Mouse (Mus musculus): Measurements from ENCODE around the gene Gm45799.

Gm45799 gene

DNA sequence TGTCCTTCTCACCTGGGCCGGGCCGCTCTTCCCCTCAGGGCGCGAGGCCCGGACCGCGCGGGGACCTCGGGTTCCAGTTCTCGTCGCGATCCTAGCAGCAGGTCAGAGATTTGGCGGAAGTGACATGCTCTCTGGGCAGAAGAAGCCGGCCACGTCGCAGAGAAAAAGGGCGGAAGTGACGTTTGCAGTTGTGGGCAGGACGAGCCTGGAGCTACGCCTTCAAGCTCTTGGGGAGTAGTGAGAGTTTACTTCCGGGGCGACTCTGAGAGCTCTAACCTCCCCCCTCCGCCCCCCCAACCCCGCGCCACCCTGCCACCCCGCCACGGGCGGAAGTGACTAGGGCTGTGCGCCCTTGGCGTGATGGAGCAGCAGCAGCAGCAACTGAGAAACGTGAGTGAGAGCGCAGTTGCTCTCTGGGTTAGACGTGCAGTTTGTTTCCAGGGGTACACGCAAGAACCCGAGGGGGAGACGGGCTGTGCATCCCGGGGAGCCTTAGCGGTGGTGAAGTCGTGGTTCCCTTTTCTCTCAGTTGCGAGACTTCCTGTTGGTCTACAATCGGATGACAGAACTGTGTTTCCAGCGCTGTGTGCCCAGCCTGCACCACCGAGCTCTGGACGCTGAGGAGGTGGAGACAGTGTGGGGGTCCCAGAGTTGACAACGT lies at the start of gene Gm45799, which contains the start of gene Arfip2:
Gene Gm45799, plus strand, starts transcription at position 320 of the 661 bp plus-strand sequence.
Gene Arfip2, minus strand, starts transcription at position 184 of the 661 bp plus-strand sequence.
- peak; percentile 84 for DNase-seq (ENCODE audit: low spot score)

DNA sequence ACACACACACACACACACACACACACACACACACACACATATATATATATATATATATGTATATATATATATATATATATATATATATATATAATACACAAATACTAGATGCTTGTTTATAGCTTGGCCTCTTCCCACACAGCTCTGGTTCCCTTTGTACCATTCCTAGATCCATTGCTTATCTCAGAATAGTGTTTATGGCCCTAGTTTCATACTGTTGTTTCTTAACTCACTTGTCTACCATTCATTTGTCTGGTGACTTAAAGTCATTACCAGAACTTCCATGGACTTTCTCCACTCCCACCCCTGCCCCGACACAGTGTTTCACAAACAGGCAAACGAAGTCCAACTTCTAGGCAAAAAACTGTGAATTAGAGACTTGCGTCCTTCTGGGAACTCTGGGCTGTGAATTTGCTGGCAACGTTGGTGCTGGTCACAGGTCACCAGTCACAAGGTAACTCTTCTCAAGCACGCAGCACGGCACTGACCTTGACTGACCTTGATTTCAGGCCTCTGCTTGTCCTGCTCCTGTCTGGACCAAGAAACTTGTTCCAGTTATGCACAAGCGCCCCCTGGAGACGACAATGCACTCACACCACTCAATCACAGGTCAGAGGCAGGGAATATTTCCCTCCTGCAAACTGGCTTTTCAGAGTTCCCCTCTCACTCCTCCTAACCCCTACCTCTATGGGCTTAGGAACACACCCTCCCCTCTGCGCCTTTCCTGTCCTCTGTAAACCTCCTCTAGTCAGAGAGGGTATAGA lies 37.3 kb upstream of the Gm45799 start:
- no peak for DNase-seq (ENCODE audit: low spot score)

DNA sequence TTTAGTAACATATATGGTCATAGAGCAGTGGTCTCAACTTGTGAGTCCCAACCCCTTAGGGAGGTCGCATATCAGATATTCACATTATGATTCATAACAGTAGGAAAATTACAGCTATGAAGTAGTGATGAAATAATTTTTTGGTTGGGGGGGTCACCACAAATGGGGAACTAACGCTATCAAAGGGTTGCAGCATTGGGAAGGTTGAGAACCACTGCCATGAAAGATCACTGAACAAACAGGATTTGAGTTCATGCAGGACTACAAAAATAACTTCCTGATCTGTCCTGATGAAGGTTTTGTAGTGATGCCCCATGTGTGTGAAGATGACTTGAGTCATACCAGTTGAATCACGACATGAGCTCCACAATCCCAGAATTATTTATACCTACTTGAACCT lies 31.9 kb upstream of the Gm45799 start:
- no peak for DNase-seq (ENCODE audit: low spot score)

DNA sequence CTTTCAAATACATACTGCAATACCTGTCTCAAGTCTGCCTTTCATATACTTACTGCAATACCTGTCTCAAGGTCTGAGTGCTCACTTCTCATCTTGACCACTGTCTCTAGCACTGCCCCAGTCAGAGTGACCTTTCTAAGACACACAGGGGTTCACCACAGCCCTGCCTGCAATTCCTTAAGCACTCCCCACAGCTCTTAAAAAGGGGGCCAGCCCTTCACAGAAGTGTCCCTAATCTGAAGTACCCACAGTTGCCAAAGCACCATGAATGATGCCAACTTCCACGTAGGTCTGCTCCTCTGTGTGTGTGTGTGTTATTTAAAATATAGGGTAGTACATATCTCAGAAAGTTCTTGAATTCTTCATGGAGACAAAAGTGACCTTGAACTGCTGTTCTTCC lies 28.6 kb upstream of the Gm45799 start:
- no peak for DNase-seq (ENCODE audit: low spot score)

DNA sequence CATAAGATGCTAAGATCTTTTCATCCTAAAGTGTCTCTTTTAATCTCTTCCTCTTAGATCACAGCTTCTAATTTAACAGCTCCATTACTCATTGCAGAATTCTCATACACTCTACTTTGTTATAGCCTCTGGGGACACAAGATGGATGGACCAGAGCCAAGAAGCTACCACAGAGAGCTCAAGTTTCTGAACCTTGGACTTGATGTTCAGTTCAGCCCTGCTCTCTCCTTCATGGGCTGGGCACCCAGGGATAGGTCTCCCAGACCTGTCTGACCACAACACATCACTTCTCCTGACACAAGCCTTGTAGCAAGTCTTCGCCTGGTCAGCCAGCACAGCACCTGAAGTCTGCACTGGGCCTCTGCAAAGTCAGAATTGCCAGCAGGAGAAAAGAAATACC lies 26.0 kb upstream of the Gm45799 start:
- no peak for DNase-seq (ENCODE audit: low spot score)

DNA sequence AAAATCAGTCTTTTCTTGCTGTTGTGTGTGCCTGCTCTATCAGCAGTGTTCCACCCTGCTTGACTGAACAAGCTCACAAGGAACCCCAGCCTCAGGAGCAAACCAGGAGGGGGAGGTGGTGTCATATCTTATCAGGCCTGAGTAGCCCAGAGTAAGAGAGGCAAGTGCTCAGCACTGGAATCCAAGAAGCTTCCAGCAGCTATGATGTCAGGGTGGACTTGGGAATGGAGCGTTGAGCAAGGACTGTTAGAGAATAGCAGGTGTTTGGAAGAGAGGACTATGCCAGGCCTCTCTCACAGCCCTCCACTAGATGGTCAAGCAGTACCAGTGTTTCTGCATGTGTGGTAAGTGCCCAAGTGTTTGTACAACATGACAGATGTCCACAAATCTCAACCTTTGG lies 24.6 kb upstream of the Gm45799 start:
- no peak for DNase-seq (ENCODE audit: low spot score)

DNA sequence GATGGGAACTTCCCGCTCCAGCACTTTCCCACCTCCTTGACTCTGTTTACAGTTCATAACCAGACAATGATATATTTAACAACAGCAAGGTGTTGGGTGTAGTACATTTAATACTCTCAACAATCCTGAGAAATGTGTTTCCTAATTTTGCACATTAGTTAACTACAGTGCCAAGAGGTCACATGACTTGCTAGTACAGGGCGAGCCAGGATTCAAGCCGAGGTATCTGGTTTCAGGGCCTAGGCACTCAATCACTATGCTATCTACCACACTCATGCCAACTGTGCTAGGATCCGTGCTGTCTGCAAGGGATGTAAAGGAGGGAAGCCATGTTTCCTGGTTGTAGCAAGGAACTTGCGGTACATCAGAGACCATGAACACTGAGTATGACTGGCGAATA lies 23.8 kb upstream of the Gm45799 start:
- DNase-seq (ENCODE audit: low spot score) = no peak

DNA sequence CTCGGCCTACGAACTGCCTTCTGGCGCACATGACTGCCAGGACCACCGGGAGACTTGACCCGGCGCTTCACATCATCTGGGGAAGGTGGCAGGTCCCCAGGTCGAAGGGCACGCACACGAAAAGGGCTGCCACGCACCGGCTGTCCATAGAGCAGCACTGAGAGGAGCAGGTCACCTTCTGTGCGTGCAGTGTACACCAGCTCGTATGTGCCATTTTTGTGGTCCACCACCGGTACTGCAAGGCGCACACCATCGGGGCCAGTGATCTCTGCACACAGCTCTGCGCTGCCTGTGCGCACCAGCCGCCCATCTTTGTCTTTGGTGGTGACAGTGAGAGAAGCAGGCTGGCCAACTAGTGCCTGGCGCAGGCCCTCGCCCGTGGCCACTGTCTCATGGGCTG lies 22.5 kb upstream of the Gm45799 start:
- no peak for DNase-seq (ENCODE audit: low spot score)

DNA sequence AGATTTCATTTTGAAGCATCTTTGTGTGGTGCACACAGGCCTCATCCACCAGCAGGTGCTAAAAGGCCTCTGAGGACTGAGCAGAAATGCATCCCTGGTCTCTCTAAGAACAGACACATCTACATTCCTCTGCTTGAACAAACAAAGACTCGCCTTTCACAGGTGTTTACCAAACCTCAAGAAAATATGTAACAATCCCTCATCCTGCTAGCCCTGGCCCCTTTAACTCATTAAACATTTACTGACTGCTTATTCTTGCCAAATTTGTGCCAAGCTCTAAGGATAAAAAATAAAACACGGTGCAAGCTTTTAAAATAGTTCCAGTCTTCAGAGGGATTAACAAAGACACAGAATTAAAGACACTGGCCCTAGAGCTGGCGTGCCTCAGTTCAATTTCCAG lies 20.7 kb upstream of the Gm45799 start:
- no peak for DNase-seq (ENCODE audit: low spot score)

DNA sequence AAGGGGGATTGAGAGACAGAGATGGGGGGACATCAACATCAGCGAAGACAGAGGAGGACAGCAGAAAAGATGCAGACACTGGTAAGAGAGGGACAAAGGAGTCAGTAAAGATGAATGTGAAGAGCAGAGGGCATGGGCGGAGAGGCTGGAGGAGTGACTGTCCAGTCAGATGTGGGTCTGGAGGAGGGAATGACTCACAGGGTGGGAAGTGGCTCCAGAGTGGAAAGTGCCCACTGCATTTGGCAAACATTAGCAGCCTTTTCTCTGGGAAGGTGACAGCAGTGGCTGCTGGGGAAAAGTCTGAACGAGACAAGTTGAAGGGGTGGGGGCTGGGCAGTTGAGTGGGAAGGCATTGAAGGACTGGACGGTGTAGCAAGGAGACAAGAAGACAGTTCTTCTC lies 19.3 kb upstream of the Gm45799 start:
- no peak for DNase-seq (ENCODE audit: low spot score)

DNA sequence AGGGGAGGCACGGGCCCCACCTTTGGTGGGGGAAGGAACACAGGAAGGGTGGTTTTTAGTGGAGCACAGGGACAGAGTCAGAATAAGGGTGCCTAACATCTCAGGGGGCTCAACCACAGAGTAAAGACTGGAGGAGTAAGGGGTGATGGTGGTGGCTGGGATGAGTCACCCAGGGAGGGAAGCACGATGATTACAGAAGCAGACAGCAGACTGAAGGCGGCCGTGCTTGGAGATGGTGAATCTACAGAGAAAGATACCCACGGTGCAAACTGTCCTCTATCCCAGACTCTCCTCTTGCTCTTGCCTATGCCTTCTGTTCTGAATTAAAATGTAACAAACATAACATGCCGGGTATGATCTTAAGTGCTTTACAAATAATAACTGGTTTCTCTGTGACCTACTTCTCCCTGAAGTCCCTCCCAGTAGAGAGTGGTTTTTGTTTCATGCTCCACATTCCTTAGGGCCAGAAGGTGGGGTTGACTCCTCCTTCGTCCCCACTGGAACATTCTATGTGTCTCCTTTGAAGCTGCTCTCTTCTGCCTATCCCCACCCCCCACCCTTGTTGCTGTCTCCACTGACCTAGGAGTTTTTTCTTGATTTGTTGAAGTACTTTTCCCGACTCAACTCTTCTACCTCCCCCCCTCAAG lies 18.6 kb upstream of the Gm45799 start:
- no peak for DNase-seq (ENCODE audit: low spot score)

DNA sequence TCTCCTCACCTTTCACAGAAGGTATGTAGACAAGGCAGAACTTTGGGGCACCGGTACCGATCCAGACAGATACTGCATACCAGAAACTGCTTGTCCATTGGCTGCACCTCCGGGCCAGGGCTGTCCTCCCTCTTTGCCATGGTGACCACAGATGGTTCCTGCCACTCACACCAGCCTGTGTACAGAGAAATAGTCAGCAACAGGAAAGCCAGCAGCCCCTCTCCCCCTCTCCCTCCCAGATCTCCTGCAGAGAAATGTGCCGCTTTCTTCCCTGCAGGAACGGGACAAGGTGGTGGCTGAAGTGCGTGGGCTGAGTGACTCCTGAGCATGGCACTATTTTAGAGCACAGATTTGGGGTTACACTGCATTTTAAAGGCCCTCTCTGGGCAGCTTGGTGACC lies 15.0 kb upstream of the Gm45799 start:
- DNase-seq (ENCODE audit: low spot score) = no peak

DNA sequence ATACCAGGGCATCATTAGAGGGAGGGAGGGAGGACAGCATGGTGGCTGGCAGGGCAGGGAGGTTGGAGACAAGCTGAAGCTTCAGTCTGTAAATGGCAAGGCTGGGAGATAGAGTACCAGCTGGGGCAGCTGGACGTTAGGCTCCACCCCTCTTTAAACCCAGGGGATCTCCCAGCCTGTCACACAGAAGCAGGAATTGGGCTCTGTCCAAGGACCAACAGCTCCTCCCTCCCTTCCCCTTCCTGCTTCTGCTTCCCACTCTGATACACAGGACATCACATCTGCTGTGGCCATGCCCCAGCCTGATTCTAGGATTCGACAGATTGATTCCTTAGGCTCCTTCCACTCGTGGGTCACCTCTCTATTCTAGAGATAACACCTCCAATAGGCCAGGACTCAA lies 11.7 kb upstream of the Gm45799 start:
- no peak for DNase-seq (ENCODE audit: low spot score)

DNA sequence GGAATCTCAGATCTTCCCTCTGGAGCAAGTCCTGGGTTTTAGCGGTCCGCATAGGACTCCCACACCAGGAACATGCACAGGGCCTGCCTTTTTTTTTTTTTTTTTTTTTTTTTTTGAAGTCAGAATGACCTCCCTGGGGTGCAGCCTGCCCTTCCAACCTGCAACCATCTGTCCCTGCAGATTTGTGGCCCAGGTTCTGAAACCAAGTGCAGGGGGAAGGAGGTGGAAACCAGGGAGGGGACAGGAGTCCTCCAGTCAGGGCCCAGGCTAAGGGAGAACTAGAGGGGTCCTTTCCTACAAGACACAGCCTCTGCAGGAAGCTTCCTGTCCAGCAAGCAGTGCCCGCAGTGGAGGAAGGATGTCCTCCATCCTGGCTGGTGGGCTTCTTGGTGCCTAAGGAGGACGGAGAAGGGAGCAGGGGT lies 7.8 kb upstream of the Gm45799 start:
- no peak for DNase-seq (ENCODE audit: low spot score)

DNA sequence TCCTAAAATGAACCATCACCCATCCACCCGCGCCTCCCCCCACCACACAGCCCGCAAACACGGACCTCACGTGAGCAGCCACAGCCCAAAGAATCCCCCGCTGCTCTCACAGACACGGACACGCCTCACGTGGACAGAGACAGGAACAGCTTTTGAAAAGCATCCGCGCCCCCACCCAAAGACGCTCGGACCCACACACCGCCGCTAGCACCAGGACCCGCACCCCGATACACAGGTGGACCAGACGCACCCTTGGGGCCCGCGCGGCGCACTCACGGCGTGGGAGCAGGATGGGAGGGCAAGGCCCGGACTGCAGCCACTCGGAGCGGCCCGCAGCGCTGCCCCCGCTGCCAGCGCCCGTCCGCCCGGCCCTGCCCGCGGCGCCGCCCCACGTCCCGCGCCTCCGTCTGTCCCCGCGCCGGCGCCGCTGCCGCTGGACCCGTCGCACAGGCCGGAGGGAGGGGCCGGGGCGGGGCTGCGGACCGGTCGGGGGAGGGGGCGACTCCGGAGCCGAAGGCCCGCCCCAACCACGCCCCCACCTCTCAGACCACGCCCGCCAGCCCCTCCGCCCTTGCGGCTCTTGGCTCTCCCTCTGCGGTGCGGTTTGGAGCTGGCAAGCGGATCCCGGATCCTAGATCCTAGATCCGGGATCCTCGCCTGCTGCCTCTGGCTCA lies 7.1 kb upstream of the Gm45799 start, which contains the start of gene Trim3:
Gene Trim3, minus strand, starts transcription at position 445 of the 674 bp plus-strand sequence.
- peak; percentile 80 for DNase-seq (ENCODE audit: low spot score)

DNA sequence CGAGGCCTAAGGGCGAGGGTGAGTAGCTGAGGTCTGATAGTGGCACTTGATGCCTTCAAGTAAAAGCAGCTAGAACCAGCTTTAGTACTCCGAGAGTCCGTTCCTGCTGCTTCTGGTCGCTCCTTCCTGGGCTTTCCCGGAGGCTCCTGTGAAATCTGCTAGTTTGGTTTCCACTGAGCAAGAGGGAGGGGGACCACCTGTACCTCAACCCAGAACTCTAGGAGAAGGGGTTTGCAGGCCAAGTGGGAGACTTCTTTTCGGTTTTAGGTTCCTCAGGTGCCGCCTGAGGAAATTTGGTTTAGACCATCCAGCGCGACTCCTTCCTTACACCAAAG lies 6.6 kb upstream of the Gm45799 start:
- DNase-seq (ENCODE audit: low spot score) = no peak

DNA sequence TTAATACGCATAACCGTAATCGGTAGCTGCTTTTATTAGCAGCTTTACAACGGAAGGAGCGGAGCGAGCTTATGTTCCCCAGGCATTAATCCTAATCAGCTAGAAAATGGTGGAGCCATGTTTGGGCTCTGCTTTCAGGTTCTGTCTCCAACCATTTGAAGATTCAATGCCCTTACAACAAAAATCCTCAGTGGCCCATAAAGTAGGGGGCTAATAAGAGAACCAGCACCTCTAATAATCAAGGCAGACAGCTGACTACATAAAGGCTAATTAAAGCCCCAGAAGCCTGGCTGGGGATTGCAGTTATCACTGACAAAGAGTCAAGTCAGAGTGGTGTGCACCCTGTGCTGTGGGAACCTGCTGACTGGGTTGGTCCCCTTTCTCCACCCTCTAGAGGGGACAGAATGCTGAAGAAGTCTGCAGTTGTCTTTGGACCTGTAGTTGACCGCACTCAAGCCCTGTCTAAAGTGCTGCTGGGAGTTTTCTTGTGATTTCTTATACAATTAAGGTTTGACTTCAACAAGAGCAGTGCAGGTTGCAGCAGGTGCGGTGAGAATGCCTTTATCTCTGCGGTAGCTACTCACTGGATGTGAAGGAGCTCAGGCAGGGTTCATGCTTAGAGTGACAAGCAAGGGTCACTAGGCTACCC lies 6.0 kb upstream of the Gm45799 start:
- no peak for DNase-seq (ENCODE audit: low spot score)

DNA sequence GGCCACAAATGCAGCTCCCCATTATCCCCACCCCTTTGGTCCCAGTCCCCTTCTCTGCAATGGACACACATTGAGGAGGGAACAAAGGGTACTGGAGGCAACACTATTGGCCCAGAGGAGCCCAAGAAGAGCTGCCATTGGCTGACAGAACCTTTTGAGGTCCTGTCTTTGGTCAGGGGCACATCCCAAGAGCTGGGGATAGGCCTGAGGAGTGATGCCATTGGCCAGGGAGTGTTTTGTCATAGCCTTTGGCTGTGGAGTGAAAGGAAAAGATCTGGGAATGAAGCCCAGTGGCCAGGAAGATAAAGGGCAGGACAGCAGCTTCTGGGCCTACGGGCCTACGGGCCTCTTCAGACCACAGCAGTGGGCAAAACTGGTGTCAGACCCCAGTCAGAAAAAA lies 4.6 kb upstream of the Gm45799 start:
- no peak for DNase-seq (ENCODE audit: low spot score)

DNA sequence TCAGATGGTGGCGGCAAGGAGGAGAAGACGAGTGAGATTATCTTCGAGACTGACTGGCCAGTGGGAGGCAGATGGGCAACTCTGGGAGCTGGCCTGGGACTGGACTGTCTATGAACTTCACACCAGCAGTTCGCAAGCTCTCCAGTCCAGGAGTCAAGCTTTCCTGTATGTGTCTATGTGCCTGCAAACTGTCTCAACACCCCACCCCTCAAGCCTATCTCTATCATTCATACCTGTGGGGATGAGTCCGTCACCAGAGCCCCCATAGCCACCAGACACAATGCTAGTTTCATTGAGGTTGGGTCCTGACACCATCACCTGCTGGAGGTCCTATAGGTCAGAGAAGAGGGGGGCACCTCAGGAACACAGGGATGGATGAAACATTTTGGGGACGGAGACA lies 1.6 kb upstream of the Gm45799 start:
- DNase-seq (ENCODE audit: low spot score) = no peak

DNA sequence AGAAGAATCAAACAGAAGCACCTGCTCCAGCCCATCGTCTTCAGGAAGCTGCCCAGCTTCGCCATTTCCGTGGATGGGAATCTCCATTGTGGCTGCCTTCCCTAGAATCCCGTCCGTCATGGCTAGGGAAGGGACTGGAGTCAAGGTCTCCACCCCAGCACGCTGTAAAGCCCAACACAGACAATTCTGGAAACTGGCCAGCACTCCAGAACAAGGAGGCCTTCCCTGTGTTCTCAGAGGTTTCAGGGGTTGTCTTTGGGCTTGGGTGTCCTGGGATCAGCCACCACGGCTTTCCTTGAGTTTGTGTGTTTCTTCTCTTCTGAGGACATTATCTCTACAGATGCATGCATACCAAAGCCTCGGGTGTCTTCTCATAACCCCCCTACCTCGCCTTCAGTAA lies 1.0 kb upstream of the Gm45799 start:
- no peak for DNase-seq (ENCODE audit: low spot score)

DNA sequence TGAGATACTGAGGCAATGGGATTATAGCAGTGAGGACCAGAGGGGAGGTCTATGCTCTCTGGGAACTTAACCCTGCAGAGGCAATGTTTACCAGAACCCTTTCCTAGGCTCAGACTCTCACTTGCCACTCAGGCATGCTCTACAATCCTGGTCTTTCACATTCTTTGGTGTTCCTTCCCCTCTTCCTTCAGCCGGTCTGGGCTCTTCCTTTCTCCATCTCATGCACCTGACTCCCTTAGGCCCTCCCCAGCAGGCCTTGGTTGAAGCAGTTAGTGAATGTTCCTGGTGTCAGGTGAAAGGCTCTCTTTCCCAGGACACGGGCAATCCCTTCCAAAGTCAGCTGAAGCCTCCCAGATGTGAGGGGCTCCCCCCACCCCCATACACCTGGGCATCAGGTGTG lies 596 bp upstream of the Gm45799 start, which contains the start of gene Timm10b:
Gene Timm10b, plus strand, starts transcription at position 301 of the 400 bp plus-strand sequence.
- no peak for DNase-seq (ENCODE audit: low spot score)

DNA sequence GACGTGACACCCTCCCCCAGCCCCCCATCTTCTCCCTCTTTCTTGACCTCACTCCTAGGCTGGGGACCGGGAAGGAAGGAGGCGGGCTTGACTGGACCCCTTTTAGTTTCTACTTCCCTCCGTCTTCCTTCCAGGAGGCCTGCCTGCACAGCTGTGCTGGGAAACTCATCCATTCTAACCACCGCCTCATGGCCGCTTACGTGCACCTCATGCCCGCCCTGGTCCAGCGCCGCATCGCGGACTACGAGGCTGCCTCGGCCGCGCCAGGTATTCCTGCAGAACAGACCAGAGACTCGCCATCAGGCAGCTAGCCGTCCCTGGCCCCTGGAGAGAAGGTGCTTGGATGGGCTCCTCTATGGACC lies 523 bp downstream of the Gm45799 start:
- DNase-seq (ENCODE audit: low spot score) = no peak

Data from urinary bladder, postnatal 10 days (tissue).